Mouse (Mus musculus) heart, embryonic 15.5 days (tissue): ENCODE measurements around the gene Plpp7. TPM values are rescaled to one million over a fixed set of nuclear protein-coding genes. Genes with fewer than 3 reads are reported as not detected.
A peak's percentile ranks its signal among the peaks of the same experiment; 100 is the strongest.

Experiments
- ATAC-seq: fragments of 200-750 bp; cut with Nextera tagmentation; replicated peaks from 2 replicates; pipeline ENCODE4 v1.8.0; 2017; ENCODE audit warnings: low read depth, moderate TSS enrichment; ENCODE audit not compliant: insufficient number of reproducible peaks, insufficient read depth, low FRiP score
- H3K27ac ChIP-seq: fragments of 300-500 bp; sonication (generic); 2 replicates; pipeline ENCODE4 v1.5.1; 2015; ENCODE audit warnings: mild to moderate bottlenecking, inconsistent platforms
- H3K27me3 ChIP-seq: fragments of 300-500 bp; sonication (generic); 2 replicates; pipeline ENCODE4 v1.6.1; 2015; ENCODE audit warnings: inconsistent platforms
- H3K36me3 ChIP-seq: fragments of 300-500 bp; sonication (generic); 2 replicates; pipeline ENCODE4 v1.6.1; 2015; ENCODE audit warnings: mild to moderate bottlenecking, inconsistent platforms
- H3K4me1 ChIP-seq: fragments of 300-500 bp; sonication (generic); replicated peaks from 2 replicates; pipeline ENCODE4 v1.6.1; 2015; ENCODE audit warnings: inconsistent platforms
- H3K4me2 ChIP-seq: fragments of 300-500 bp; sonication (generic); 2 replicates; pipeline ENCODE4 v1.6.1; 2015; ENCODE audit warnings: inconsistent platforms, mild to moderate bottlenecking, moderate library complexity
- H3K4me3 ChIP-seq: fragments of 300-500 bp; sonication (generic); 2 replicates; pipeline ENCODE4 v1.5.1; 2015; ENCODE audit warnings: mild to moderate bottlenecking, inconsistent platforms
- H3K9ac ChIP-seq: fragments of 300-500 bp; sonication (generic); 2 replicates; pipeline ENCODE4 v1.6.1; 2015; ENCODE audit warnings: mild to moderate bottlenecking, inconsistent platforms
- H3K9me3 ChIP-seq: fragments of 300-500 bp; sonication (generic); replicated peaks from 2 replicates; pipeline ENCODE4 v1.6.1; 2016; ENCODE audit warnings: inconsistent platforms
- WGBS: fragments of 180-500 bp; shearing (Covaris S2); methylation state at CpG from one replicate; pipeline ENCODE4 v1.1.7; 2015; ENCODE audit warnings: mixed read lengths; 5-methylcytosine and 5-hydroxymethylcytosine counted together
- polyA plus RNA-seq: library from polyadenylated mRNA; unstranded; fragments of >200 nt; fragmentation: Nextera tagmentation; extraction: Ambion mirVana; gene quantifications from 2 replicates; pipeline ENCODE4 v1.2.1, GENCODE M21; 2015

The Plpp7 gene
- polyA plus RNA-seq, 1 experiment from 2014 or later, result 16.1 TPM

DNA sequence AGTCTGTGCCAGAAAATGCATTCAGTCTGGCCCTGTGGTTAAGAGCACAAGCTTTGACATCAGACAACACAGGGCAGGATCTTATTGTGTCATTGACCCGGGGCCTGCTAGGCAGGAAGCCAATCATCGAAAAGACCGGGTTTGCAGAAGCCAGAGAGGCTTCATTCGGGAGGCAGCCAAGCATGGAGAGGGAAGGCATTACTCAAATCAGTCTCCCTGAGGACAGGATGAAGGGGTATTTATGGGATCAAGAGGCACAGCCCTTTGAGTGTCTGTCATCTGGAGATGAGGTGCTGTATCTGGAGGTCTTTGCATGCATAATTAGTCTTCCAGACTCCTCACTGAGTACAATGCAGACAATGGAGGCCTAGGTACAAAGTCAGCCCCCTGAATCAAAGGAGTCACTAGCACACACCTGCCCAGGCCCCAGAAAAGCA is 45.2 kb downstream of the Plpp7 start:
- no peaks in the 10 kb centered on the region for H3K9me3 ChIP-seq
- no peak overlapping the region for H3K9ac ChIP-seq
- H3K4me1 ChIP-seq, result peaks cover 11% of the 10 kb centered on the region
- no peak overlapping the region for H3K27ac ChIP-seq
- no peaks in the 10 kb centered on the region for H3K36me3 ChIP-seq
- 47% methylated on average over 4 of the region's 4 CpGs for WGBS
- no peaks in the 10 kb centered on the region for H3K27me3 ChIP-seq
- no peak for ATAC-seq
- H3K4me3 ChIP-seq, result no peak overlapping the region
- H3K4me2 ChIP-seq, result no peak overlapping the region

DNA sequence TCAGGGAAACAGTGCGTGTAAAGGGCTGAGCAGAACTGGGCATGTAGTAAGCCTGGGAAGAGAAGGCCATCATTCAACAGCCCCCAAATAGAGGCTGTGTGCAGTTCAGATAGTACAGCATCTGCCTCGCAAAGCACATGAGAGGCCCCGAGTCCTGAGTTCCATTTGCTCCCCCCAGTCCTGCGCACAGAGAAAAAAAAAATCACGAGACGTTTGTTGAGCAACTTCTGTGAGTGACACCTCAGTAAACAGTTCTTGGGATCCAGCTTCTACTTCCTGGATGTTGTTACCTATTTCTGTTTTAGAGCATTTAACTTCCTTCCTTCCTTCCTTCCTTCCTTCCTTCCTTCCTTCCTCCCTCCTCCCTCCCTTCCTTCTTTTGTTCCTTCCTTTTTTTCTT is 46.3 kb downstream of the Plpp7 start:
- WGBS, result 59% methylated on average over 6 of the region's 6 CpGs
- peaks cover 11% of the 10 kb centered on the region for H3K4me1 ChIP-seq
- H3K4me3 ChIP-seq, result no peak overlapping the region
- no peaks in the 10 kb centered on the region for H3K27me3 ChIP-seq
- H3K27ac ChIP-seq, result no peak overlapping the region
- H3K4me2 ChIP-seq, result no peak overlapping the region
- H3K9ac ChIP-seq, result no peak overlapping the region
- H3K9me3 ChIP-seq, result no peaks in the 10 kb centered on the region
- H3K36me3 ChIP-seq, result no peaks in the 10 kb centered on the region
- no peak for ATAC-seq

DNA sequence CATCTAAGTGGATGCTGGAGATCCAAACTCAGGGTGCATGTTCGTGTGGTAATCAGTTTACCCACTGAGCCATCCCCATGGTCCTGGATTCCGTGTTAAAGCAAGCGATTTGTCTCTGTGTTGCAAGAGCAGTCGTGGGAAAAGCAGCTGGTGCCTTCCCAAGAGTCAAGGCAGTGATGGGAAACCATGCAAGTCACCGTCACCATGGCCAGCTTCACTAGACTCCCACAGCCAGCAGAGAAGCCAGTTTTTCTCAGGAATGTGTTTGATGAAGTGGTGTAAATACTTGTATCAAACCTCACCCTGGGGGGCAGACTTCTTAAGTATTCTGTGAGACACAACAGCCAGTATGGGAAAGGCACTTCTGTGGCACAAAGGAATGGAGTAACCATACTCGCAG is 47.0 kb downstream of the Plpp7 start:
- no peak overlapping the region for H3K27ac ChIP-seq
- H3K4me3 ChIP-seq, result no peak overlapping the region
- no peak for ATAC-seq
- H3K9me3 ChIP-seq, result no peaks in the 10 kb centered on the region
- no peaks in the 10 kb centered on the region for H3K27me3 ChIP-seq
- peaks cover 6% of the 10 kb centered on the region for H3K4me1 ChIP-seq
- H3K36me3 ChIP-seq, result no peaks in the 10 kb centered on the region
- H3K4me2 ChIP-seq, result no peak overlapping the region
- H3K9ac ChIP-seq, result no peak overlapping the region
- WGBS, result 54% methylated on average over 6 of the region's 6 CpGs

DNA sequence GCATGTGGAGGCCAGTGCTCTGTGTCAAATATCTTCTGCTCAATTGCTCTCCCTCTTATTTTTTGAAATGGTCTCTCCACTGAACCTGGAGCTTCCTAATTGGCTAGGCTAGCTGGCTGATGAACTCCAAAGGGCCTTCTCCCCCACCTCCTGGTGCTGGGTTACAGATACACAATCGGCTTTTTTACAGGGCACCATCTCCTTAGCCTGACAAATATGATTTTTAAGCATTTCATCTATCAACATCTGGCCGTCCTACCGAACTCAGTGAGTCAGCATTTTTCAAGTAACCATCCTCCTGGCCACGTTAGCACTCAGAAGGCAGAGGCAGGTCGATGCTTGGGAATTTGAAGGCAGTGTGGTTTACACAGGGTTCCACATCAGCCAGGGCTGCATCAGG is 49.3 kb downstream of the Plpp7 start:
- 72% methylated on average over 5 of the region's 5 CpGs for WGBS
- Histone ChIP-seq H3K9me3 (no peaks in the 10 kb centered on the region), H3K27me3 (no peaks in the 10 kb centered on the region), H3K27ac (no peak overlapping the region), H3K4me2 (no peak overlapping the region), H3K9ac (no peak overlapping the region), H3K36me3 (no peaks in the 10 kb centered on the region), H3K4me3 (no peak overlapping the region), H3K4me1 (no peaks in the 10 kb centered on the region)
- no peak for ATAC-seq

DNA sequence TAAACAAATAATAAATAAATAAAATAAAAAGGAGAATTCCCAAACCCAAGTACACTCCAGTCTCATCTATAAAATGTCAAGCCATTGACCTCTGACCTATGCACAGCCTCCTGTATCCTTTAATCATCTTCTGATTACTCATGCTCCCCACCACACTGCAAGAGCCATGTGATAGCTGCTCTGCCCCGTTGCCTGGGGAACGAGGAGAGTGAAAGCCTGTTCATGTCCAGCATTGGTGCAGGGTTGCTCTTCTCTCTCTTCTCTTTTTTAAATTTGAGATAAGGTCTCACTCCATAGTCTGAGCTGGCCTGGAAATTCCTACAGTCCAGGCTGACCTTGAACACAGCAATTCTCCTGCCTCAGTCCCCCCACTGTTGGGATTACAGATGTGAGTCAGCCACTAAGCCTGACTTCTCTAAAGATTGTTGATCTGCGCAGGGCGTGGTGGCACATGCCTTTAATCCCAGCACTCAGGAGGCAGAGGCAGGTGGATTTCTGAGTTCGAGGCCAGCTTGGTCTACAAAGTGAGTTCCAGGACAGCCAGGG is 51.4 kb downstream of the Plpp7 start:
- H3K27ac ChIP-seq, result no peak overlapping the region
- H3K4me1 ChIP-seq, result peaks cover 8% of the 10 kb centered on the region
- no peak overlapping the region for H3K4me3 ChIP-seq
- H3K4me2 ChIP-seq, result no peak overlapping the region
- 75% methylated on average over 5 of the region's 5 CpGs for WGBS
- no peak overlapping the region for H3K9ac ChIP-seq
- H3K9me3 ChIP-seq, result no peaks in the 10 kb centered on the region
- no peaks in the 10 kb centered on the region for H3K27me3 ChIP-seq
- H3K36me3 ChIP-seq, result no peaks in the 10 kb centered on the region
- no peak for ATAC-seq

DNA sequence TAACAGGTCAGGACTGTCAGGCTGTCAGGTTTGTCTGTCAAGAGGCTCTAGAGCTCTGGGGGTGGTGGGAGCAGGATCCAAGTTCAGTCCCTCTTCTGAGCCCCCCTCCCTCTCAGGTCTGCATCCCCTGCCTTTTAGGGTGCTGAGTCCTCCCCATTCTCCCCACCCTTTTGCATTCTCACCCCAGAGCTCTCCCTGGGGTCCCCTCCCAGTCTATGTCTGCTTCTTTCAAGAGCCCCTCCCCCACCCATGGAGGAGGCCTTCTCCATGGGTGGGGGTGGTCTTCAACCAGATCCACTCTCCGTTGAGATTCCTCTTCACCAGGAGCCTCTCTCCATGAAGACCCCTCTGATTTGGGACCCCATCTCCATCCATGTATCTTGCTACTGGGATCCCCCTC is 54.8 kb downstream of the Plpp7 start:
- H3K27me3 ChIP-seq, result no peaks in the 10 kb centered on the region
- peak overlapping the region; percentile 92 for H3K4me3 ChIP-seq
- H3K9me3 ChIP-seq, result no peaks in the 10 kb centered on the region
- H3K4me2 ChIP-seq, result peak overlapping the region; percentile 80
- peaks cover 40% of the 10 kb centered on the region for H3K4me1 ChIP-seq
- H3K36me3 ChIP-seq, result no peaks in the 10 kb centered on the region
- H3K9ac ChIP-seq, result 0 out of 2 replicates have a peak overlapping the region, but pooled peaks have one; percentile 98
- 26% methylated on average over 1 of the region's 1 CpGs for WGBS
- H3K27ac ChIP-seq, result peak overlapping the region; percentile 98
- ATAC-seq, result no peak

DNA sequence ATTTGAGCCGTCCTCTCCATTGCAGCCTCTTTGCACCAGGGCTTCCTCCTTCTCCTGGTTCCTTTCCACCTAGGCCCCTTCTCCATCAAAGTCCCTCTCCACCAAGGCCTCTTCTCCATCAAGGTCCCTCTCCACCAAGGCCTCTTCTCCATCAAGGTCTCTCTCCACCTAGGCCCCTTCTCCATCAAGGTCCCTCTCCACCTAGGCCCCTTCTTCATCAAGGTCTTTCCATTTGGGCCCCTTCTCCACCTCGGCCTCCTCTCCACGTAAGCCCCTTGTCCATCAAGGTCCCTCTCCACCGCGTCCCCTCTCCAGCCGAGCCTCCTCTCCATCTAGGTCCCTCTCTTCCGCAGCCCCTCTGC is 55.2 kb downstream of the Plpp7 start:
- Histone ChIP-seq H3K4me1 (peaks cover 44% of the 10 kb centered on the region), H3K4me2 (peak overlapping the region; percentile 80), H3K9ac (peak overlapping the region; percentile 98), H3K36me3 (no peaks in the 10 kb centered on the region), H3K9me3 (no peaks in the 10 kb centered on the region), H3K27me3 (no peaks in the 10 kb centered on the region), H3K4me3 (peak overlapping the region; percentile 92), H3K27ac (peak overlapping the region; percentile 98)
- no peak for ATAC-seq
- 9% methylated on average over 7 of the region's 7 CpGs for WGBS

DNA sequence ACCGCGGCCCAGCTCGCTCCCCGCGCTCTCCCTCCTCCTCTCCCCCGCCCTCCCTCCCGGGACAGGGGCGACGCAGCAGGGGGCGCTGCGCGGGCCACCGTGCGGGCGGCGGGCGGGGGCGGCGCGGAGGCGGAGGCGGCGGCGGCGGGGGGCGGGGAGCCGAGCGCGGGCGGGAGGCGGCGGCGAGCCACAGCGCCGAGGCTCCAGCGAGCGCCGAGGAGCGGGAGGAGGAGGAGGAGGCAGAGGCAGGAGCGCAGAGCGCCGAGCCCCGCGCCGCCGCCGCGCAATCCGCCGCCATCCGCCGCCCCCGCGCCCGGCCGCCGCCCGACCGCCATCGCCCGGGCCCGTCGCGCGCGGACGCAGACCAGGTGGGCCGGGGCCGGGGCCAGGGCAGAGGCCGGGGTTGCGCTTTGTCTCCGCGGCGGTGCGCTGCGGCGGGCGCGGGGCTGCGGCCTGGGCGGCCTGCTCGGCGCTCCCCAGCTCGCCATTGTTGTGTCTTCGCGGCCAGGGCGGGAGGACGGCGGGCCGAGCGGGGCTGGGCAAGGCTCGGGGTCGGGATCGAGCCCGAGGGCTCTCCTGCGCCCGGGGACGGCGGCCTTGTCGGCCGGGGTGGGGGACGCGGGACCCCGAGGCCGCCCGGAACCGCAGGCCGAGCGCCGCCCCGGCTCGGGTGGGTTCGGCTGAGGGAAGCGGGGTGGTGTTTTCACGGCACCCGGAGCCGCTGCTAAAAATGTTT is 55.8 kb downstream of the Plpp7 start, which contains the start of gene Prrc2b:
Gene Prrc2b (plus strand): TSS at position 159 of the 736 bp plus-strand sequence.
- H3K4me1 ChIP-seq, result peaks cover 49% of the 10 kb centered on the region
- under 1% methylated on average over 75 of the region's 117 CpGs for WGBS
- H3K36me3 ChIP-seq, result no peaks in the 10 kb centered on the region

DNA sequence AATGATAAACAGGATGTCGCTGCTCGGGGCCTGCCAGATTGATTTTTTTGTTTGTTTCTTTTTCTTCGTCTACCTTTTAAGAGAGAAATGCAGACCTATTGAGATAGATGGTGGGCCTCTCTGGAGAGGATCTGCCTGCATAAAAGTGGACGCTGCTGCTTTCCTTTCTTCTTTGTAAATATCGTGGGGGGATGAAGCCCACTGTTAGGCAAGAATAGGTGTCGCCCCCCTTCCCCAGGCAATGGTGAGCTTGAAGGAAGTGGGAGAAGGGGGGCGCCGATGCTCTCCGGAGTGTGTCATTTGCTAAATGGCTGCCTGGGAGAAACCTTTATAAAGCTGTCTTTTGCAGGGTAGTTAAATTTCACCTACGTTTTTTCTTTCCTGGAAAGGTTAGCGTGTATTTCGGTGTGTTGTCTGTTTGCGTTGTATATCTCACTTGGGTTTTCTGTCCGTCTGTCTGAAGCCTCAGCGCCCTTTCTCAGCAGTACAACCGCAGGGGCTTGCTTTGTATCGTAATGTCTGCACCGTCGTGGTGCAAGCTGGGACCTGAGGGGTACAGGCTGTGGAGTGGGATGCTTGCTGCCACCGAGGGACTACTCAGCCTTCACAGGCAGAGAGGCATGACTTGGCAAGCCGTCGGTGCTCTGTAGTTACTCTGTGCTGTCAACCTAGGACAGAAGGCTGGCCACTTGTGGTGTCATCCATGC is 56.5 kb downstream of the Plpp7 start:
- H3K27ac ChIP-seq, result peak overlapping the region; percentile 98
- H3K4me3 ChIP-seq, result peak overlapping the region; percentile 92
- no peaks in the 10 kb centered on the region for H3K9me3 ChIP-seq
- peak overlapping the region; percentile 80 for H3K4me2 ChIP-seq
- H3K9ac ChIP-seq, result peak overlapping the region; percentile 98
- H3K36me3 ChIP-seq, result no peaks in the 10 kb centered on the region
- no peaks in the 10 kb centered on the region for H3K27me3 ChIP-seq
- H3K4me1 ChIP-seq, result peaks cover 56% of the 10 kb centered on the region
- ATAC-seq, result no peak
- under 1% methylated on average over 22 of the region's 22 CpGs for WGBS

More for the DNA sequence above, 55.8 kb downstream of the Plpp7 start, which contains the start of gene Prrc2b:
- H3K4me2 ChIP-seq, result peak within 1 kb of the TSS; percentile 80
- peak within 1 kb of the TSS; percentile 92 for H3K4me3 ChIP-seq
- peak; percentile 64 for ATAC-seq
- no peaks in the 10 kb centered on the region for H3K27me3 ChIP-seq
- H3K27ac ChIP-seq, result peak within 1 kb of the TSS; percentile 98
- peak within 1 kb of the TSS; percentile 98 for H3K9ac ChIP-seq
- no peaks in the 10 kb centered on the region for H3K9me3 ChIP-seq

DNA sequence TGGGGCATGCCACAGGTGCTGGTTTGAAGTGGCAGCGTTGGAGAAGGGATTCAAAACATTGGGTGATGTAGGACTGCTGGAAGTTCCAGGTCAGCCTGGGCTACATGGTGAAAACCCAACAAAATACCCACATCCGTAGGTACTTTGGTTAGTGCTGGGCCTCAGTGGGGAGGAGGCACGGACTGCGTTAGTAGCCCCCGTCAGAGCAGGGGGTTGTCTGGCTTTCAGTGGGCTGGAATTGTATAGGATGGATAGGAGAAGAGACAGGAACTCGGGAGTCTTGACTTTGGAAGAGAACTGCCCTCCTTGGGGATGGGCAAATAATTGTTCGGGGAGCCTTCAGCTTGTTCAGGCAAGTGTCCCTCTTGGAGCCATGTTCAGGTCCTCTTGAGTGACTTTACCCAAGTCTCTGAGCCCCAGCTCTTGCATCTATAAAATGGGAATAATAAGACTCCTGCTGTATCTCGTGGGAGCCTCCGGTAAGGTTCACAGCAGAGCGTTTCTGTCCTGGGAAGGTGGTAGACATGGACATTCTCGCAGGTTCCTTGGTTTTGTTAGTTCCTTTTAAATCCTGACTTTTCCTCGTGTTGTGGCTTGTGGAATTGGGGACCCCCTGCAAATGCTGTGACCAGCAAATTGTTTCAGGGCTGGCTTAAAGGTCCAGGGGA is 57.2 kb downstream of the Plpp7 start:
- Histone ChIP-seq H3K27me3 (no peaks in the 10 kb centered on the region), H3K4me2 (peak overlapping the region; percentile 80), H3K36me3 (no peaks in the 10 kb centered on the region), H3K4me1 (peaks cover 63% of the 10 kb centered on the region), H3K9ac (peak overlapping the region; percentile 98), H3K4me3 (peak overlapping the region; percentile 92), H3K27ac (peak overlapping the region; percentile 98), H3K9me3 (no peaks in the 10 kb centered on the region)
- no peak for ATAC-seq
- 12% methylated on average over 12 of the region's 12 CpGs for WGBS
